Mouse (Mus musculus) stomach, postnatal 0 days (tissue): ENCODE measurements around the gene Vcp.

ENCODE experiments used
- CTCF ChIP-seq: IDR thresholded peaks from 2 replicates; pipeline ENCODE4 v1.5.1; 2016; ENCODE audit warnings: antibody characterized with exemption, low read depth, mild to moderate bottlenecking, moderate library complexity
- EP300 ChIP-seq: optimal IDR thresholded peaks from 2 replicates; pipeline ENCODE3; 2016; ENCODE audit warnings: antibody characterized with exemption

GRCm38 (mm10) chr4:43001272-43001671 lies 965 bp upstream of the Vcp start:
- no peak for TF ChIP-seq CTCF
- TF ChIP-seq EP300 = no peak
